23 mouse cellular contexts compared by ENCODE assay signal in the genomic region with DNA sequence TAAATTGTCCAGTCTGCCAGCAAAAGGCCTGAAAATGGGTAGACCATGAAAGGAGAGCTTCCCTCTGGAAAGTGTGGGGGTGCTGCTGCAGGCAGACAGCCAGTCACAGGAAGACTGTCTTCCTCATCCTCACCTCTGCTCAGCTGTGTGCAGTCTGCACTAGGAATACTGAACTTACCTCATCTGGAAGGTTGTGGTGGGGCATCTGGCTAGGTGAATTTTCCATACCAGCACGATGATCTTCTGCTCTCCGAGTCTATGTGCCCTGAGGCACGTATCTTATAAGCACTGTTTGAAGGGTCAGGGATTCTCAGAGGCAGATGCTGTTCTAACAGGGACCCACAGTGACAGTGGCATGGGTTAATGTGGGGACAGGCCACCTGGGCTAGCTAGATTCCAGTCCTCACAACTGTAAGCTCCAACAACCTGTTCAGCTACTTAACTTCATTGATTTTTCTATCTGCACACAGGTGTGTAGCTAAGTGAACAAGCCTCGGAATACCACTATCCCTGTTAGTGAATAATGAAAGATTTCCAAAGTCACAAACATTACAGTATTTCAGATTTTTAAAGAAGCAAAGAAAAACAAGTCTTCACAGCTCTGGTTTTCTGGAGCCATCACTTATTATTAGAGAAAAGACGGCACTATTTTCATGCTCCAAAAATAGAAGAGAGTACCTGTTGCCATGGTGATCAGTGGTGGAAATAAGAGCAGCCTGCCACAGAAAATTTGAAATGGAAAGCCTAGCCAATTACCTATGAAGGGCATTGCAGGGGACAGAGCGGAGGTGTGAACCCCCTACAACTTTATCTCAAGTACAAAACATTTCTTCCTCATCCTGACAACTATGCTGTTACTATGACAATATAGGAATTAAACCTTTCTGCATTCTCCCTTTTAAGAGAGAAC.
DNase-seq lines count a peak whose midpoint lies in the region; ATAC-seq lines count a peak whose summit lies in the region.
"Had no signal": no experiment of that assay in that cellular context is flagged by ENCODE, and none has a peak within 500 bp of the region (broad histone marks: within the 10 kb centered on the region; RNA-seq: fewer than 3 reads in every experiment).

No protein-coding gene starts in this region.

- no peak overlapping the region for H3K4me3 ChIP-seq in forebrain, embryonic 15.5 days
- no peak overlapping the region for H3K4me3 ChIP-seq in forebrain, embryonic 13.5 days
- H3K4me3 ChIP-seq in kidney, embryonic 16.5 days (ENCODE audit: low read length), result no peak overlapping the region
- H3K4me3 ChIP-seq in midbrain, embryonic 15.5 days, result no peak overlapping the region
- H3K4me3 ChIP-seq: heart, embryonic 15.5 days; hindbrain, embryonic 15.5 days; limb, embryonic 13.5 days; lung, embryonic 15.5 days had no signal

- H3K9ac ChIP-seq in forebrain, embryonic 15.5 days (replicated peaks), result no peak overlapping the region
- H3K9ac ChIP-seq in forebrain, embryonic 13.5 days, result no peak overlapping the region
- H3K9ac ChIP-seq in kidney, embryonic 16.5 days (replicated peaks; ENCODE audit: low read length), result no peak overlapping the region
- no peak overlapping the region for H3K9ac ChIP-seq in midbrain, embryonic 15.5 days
- H3K9ac ChIP-seq: heart, embryonic 15.5 days; hindbrain, embryonic 15.5 days; limb, embryonic 13.5 days; liver, embryonic 14.5 days; lung, embryonic 15.5 days had no signal

- no peaks in the 10 kb centered on the region for H3K27me3 ChIP-seq in forebrain, embryonic 15.5 days
- no peaks in the 10 kb centered on the region for H3K27me3 ChIP-seq in forebrain, embryonic 13.5 days
- no peaks in the 10 kb centered on the region for H3K27me3 ChIP-seq in kidney, embryonic 16.5 days (ENCODE audit: insufficient read depth, low read length)
- H3K27me3 ChIP-seq in midbrain, embryonic 15.5 days (replicated peaks), result no peaks in the 10 kb centered on the region
- H3K27me3 ChIP-seq: heart, embryonic 15.5 days; hindbrain, embryonic 15.5 days; limb, embryonic 13.5 days; lung, embryonic 15.5 days had no signal

- WGBS in forebrain, embryonic 15.5 days, result 69% methylated on average over 6 of the region's 6 CpGs
- 67% methylated on average over 6 of the region's 6 CpGs for WGBS in forebrain, embryonic 13.5 days
- 75% methylated on average over 6 of the region's 6 CpGs for WGBS in kidney, embryonic 16.5 days
- 54% methylated on average over 6 of the region's 6 CpGs for WGBS in midbrain, embryonic 15.5 days

- no peaks in the 10 kb centered on the region for H3K36me3 ChIP-seq in forebrain, embryonic 15.5 days
- H3K36me3 ChIP-seq in forebrain, embryonic 13.5 days (ENCODE audit: poor library complexity, severe bottlenecking), result no peaks in the 10 kb centered on the region
- H3K36me3 ChIP-seq in kidney, embryonic 16.5 days (ENCODE audit: insufficient read depth, low read length), result no peaks in the 10 kb centered on the region
- H3K36me3 ChIP-seq in midbrain, embryonic 15.5 days (replicated peaks), result no peaks in the 10 kb centered on the region
- H3K36me3 ChIP-seq: G1E; heart, embryonic 15.5 days; hindbrain, embryonic 15.5 days; limb, embryonic 13.5 days; lung, embryonic 15.5 days had no signal

- no peak overlapping the region for H3K4me2 ChIP-seq in forebrain, embryonic 15.5 days (replicated peaks)
- no peak overlapping the region for H3K4me2 ChIP-seq in forebrain, embryonic 13.5 days
- no peak overlapping the region for H3K4me2 ChIP-seq in kidney, embryonic 16.5 days (replicated peaks; ENCODE audit: low read depth, low read length)
- 0 out of 2 replicates have a peak overlapping the region, but pooled peaks have one; percentile 4 for H3K4me2 ChIP-seq in midbrain, embryonic 15.5 days
- H3K4me2 ChIP-seq: heart, embryonic 15.5 days; hindbrain, embryonic 15.5 days; limb, embryonic 13.5 days; lung, embryonic 15.5 days had no signal

- H3K27ac ChIP-seq in forebrain, embryonic 15.5 days (replicated peaks), result peak overlapping the region; percentile 38
- H3K27ac ChIP-seq in forebrain, embryonic 13.5 days, result no peak overlapping the region
- H3K27ac ChIP-seq in kidney, embryonic 16.5 days (ENCODE audit: low read length), result peak overlapping the region; percentile 28; the same call in 1 of the 2 replicates
- peak overlapping the region; percentile 55 for H3K27ac ChIP-seq in midbrain, embryonic 15.5 days
- H3K27ac ChIP-seq: heart, embryonic 15.5 days; hindbrain, embryonic 15.5 days; limb, embryonic 13.5 days; liver, embryonic 14.5 days; lung, embryonic 15.5 days had no signal

- no peaks in the 10 kb centered on the region for H3K9me3 ChIP-seq in forebrain, embryonic 15.5 days
- no peaks in the 10 kb centered on the region for H3K9me3 ChIP-seq in forebrain, embryonic 13.5 days (replicated peaks)
- H3K9me3 ChIP-seq in kidney, embryonic 16.5 days (ENCODE audit: low read length), result no peaks in the 10 kb centered on the region
- no peaks in the 10 kb centered on the region for H3K9me3 ChIP-seq in midbrain, embryonic 15.5 days
- H3K9me3 ChIP-seq: G1E; heart, embryonic 15.5 days; hindbrain, embryonic 15.5 days; limb, embryonic 13.5 days; lung, embryonic 15.5 days had no signal

- peak; percentile 33; the same call in 1 of the 2 replicates for ATAC-seq in forebrain, embryonic 15.5 days (replicated peaks)
- no peak for ATAC-seq in forebrain, embryonic 13.5 days
- ATAC-seq in kidney, embryonic 16.5 days (ENCODE audit: low FRiP score, low TSS enrichment), result no peak
- ATAC-seq in midbrain, embryonic 15.5 days (replicated peaks), result peak; percentile 72
- ATAC-seq: activated CD4-positive, CD25-positive, alpha-beta regulatory T cell, adult 4 months had no signal

- no peak for DNase-seq in kidney, postnatal 14 days
- peak; percentile 42 for DNase-seq in brain, embryonic 18.5 days (ENCODE audit: low read depth, low spot score)
- no peak for DNase-seq in thymus, adult 18-20 months
- DNase-seq in kidney, postnatal 10 days, result no peak
- DNase-seq: adrenal gland, postnatal 10 days; cerebellum, adult 11-12 months; cerebellum, postnatal 25 days; kidney, adult 11 months; kidney, postnatal 25 days; lung, postnatal 4 days; right cerebral cortex, postnatal 14 days; spleen, adult 18-20 months had no signal

- peaks cover 20% of the 10 kb centered on the region for H3K4me1 ChIP-seq in forebrain, embryonic 15.5 days
- H3K4me1 ChIP-seq in forebrain, embryonic 13.5 days, result peaks cover 18% of the 10 kb centered on the region; the same call in 1 of the 2 replicates
- peaks cover 45% of the 10 kb centered on the region for H3K4me1 ChIP-seq in kidney, embryonic 16.5 days (ENCODE audit: insufficient read depth, low read length)
- peaks cover 27% of the 10 kb centered on the region for H3K4me1 ChIP-seq in midbrain, embryonic 15.5 days

Comparison
In these comparisons a context has a peak if more than half of its experiments do, and no peak if none do; other contexts are left out.
1. ATAC-seq: peak in forebrain, embryonic 15.5 days (single experiment) and midbrain, embryonic 15.5 days (single experiment); none in forebrain, embryonic 13.5 days (single experiment) and kidney, embryonic 16.5 days (single experiment).